Mouse (Mus musculus) liver, postnatal 0 days (tissue): ENCODE measurements at regions not wholly inside any gene's neighbourhood (a gene's known extent, or its start where the extent isn't known, plus 50 kb on each side); places are given as distances from the start of the nearest gene placed in this dataset.

Experiments used
- CTCF ChIP-seq: sonication (generic); IDR thresholded peaks from 2 replicates; pipeline ENCODE4 v1.5.1; 2016; ENCODE audit warnings: antibody characterized with exemption, low read depth
- EP300 ChIP-seq: IDR thresholded peaks from 2 replicates; pipeline ENCODE4 v1.6.1; 2016; ENCODE audit warnings: antibody characterized with exemption, low read depth, mild to moderate bottlenecking

- TF ChIP-seq CTCF (no peak), EP300 (no peak)
Observed at GRCm38 (mm10) chr14:36756056-36756455, 212.5 kb downstream of the Ccser2 start.
